Mouse (Mus musculus): Measurements from ENCODE around the gene Crocc.

DNA sequence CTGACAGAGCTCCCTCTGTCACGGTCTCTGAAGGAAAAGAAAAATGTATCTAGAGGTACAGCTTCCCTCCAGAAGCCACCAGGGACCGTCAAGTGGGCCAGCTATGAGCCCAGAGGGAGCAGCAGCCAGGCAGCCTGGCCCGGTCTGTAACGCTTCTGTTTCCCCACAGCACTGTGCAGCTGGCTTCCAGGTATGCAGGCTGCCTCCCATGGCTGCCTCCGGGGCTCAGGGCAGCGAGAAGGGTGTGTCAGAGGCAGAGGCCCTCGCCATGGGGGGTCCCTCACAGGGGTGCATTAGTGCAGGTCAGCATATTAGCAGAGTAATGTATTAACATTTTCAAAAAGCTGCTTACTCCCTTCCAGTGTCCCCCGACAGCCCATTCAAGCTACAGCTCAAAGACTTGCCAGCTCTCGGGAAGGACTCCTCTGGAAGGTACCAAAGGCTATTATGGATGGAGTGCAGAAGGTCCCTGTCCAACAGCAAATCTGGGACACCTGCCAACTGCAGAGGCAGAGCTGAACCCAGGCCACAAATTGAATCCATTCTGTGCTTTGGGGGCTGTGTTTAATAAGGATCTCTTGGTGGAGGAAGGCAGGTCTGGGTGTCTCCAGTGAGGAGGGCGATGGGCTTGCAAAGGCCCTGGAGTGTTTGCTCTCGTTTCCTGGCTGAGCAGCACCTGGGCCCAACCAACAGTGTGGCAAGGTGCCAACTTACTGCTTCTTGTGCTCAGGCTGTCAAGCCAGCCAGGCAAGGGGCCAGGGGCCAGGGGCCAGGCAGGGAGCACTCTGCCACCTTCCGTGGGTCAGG is 6.6 kb upstream of the Crocc start:
- no peak for TF ChIP-seq CTCF (IDR thresholded peaks at IDR 0.05; ENCODE audit: low read depth)
- TF ChIP-seq EP300 (IDR thresholded peaks at IDR 0.05; ENCODE audit: low read depth): no peak

Measured in liver, postnatal 0 days (tissue).